Comparison of ENCODE assay signal across 8 mouse cellular contexts in genomic region chr4:34777677-34778527, GRCm38 (mm10). TPM values are rescaled to one million over a fixed set of nuclear protein-coding genes. Genes with fewer than 3 reads are reported as not detected.
DNase-seq lines count a peak whose midpoint lies in the region; ATAC-seq and TF ChIP-seq lines count a peak whose summit lies in the region.

Smim8 (minus strand) TSS chr4:34778423.

- peak; percentile 100 for ATAC-seq in cerebellum, adult (ENCODE audit: insufficient number of reproducible peaks, low FRiP score, low TSS enrichment)
- peak; percentile 96 for ATAC-seq in forebrain, embryonic 14.5 days
- ATAC-seq in neutrophil, adult 5-6 weeks (ENCODE audit: extremely low read depth, insufficient number of reproducible peaks, low FRiP score, poor library complexity, severe bottlenecking), result peak; percentile 98

- intact Hi-C loops in heart, postnatal 25 days (cut with DNase I), result loop anchor here (2.0 to 10.0 kb wide), 4 partner anchors 91 to 447 kb away; partner anchors contain the start of genes C9orf72, Slc35a1 and Zfp292

- no peaks in the 10 kb centered on the region for H3K27me3 ChIP-seq in ES-Bruce4 (ENCODE audit: control insufficient read depth, insufficient read depth, low read length, poor library complexity, severe bottlenecking)
- no peaks in the 10 kb centered on the region for H3K27me3 ChIP-seq in forebrain, embryonic 14.5 days (replicated peaks; ENCODE audit: control insufficient read depth, insufficient read depth, low read length)

- peak within 1 kb of the TSS; percentile 67 for H3K4me2 ChIP-seq in forebrain, embryonic 14.5 days (ENCODE audit: low read length)

- H3K4me1 ChIP-seq in ES-Bruce4 (ENCODE audit: control insufficient read depth, insufficient read depth, low read length), result peaks cover 1% of the 10 kb centered on the region
- H3K4me1 ChIP-seq in forebrain, embryonic 14.5 days (ENCODE audit: control insufficient read depth, insufficient read depth, low read length), result peaks cover 2% of the 10 kb centered on the region; the same call in 1 of the 2 replicates
- H3K4me1 ChIP-seq in lung, adult 2 months (ENCODE audit: control insufficient read depth, insufficient read depth, low read length), result no peaks in the 10 kb centered on the region

- peak within 1 kb of the TSS; percentile 52 for H3K9ac ChIP-seq in ES-Bruce4 (ENCODE audit: low read depth, poor library complexity, severe bottlenecking)
- H3K9ac ChIP-seq in forebrain, embryonic 14.5 days (ENCODE audit: low read length), result peak within 1 kb of the TSS; percentile 70

- peak; percentile 46 for TF ChIP-seq POLR2A in ES-Bruce4 (IDR thresholded peaks at IDR 0.05; ENCODE audit: insufficient read depth, low read length)
- peak; percentile 83; the same call in 1 of the 2 replicates for TF ChIP-seq POLR2A in lung, adult 2 months (IDR thresholded peaks at IDR 0.05; ENCODE audit: borderline replicate concordance, extremely low read depth, low read depth, low read length)

- no peaks in the 10 kb centered on the region for H3K36me3 ChIP-seq in ES-Bruce4 (ENCODE audit: control insufficient read depth, insufficient read depth, low read length, poor library complexity, severe bottlenecking)
- no peaks in the 10 kb centered on the region for H3K36me3 ChIP-seq in forebrain, embryonic 14.5 days (ENCODE audit: control insufficient read depth, insufficient read depth, low read length)

- H3K27ac ChIP-seq in ES-Bruce4 (ENCODE audit: insufficient read depth, low read length), result peak within 1 kb of the TSS; percentile 51; the same call in 1 of the 2 replicates
- peak within 1 kb of the TSS; percentile 58; the same call in 1 of the 2 replicates for H3K27ac ChIP-seq in forebrain, embryonic 14.5 days (ENCODE audit: low read depth, low read length)

- TF ChIP-seq EP300 in ES-Bruce4 (IDR thresholded peaks at IDR 0.05; ENCODE audit: insufficient read depth, low read depth, low read length), result 0 out of 2 replicates have a peak, but pooled peaks have one; percentile 24

- no peaks in the 10 kb centered on the region for H3K9me3 ChIP-seq in ES-Bruce4 (replicated peaks; ENCODE audit: control insufficient read depth, insufficient read depth, low read length, poor library complexity, severe bottlenecking)
- H3K9me3 ChIP-seq in forebrain, embryonic 14.5 days (replicated peaks; ENCODE audit: control insufficient read depth, low read length), result no peaks in the 10 kb centered on the region

- TF ChIP-seq CTCF in ES-Bruce4 (IDR thresholded peaks at IDR 0.05; ENCODE audit: low read depth, low read length), result peak; percentile 72
- TF ChIP-seq CTCF in lung, adult 2 months (IDR thresholded peaks at IDR 0.05; ENCODE audit: insufficient read depth, low read length), result peak; percentile 61

- 5% methylated on average over 40 of the region's 40 CpGs for WGBS in forebrain, embryonic 14.5 days
- 4% methylated on average over 40 of the region's 40 CpGs for WGBS in lung, adult 2 months

- DNase-seq in forebrain, embryonic 14.5 days (ENCODE audit: low spot score), result peak; percentile 94
- DNase-seq in heart, postnatal 25 days (ENCODE audit: low spot score), result peak; percentile 78
- peak; percentile 77 to 92 for DNase-seq in layer of hippocampus, adult 18-20 months (ENCODE audit: low spot score in 2 of 2)
- peak; percentile 90 for DNase-seq in lung, adult 2 months
- peak; percentile 71 to 76 for DNase-seq in thymus, adult 18-20 months

- H3K4me3 ChIP-seq in ES-Bruce4 (ENCODE audit: low read depth, low read length), result peak within 1 kb of the TSS; percentile 88
- H3K4me3 ChIP-seq in forebrain, embryonic 14.5 days (ENCODE audit: low read depth, low read length), result peak within 1 kb of the TSS; percentile 64
- peak within 1 kb of the TSS; percentile 79 for H3K4me3 ChIP-seq in lung, adult 2 months (replicated peaks; ENCODE audit: extremely low read depth, low read depth, low read length)

RNA-seq across cellular contexts. Expression of gene Smim8, which starts in this region (rescaled TPM):
- polyA plus RNA-seq in ES-Bruce4 (2011; ENCODE audit: insufficient read depth, insufficient read length, low read depth, missing spikeins), result 27.5 and 27.8 TPM in 2 replicates
- polyA plus RNA-seq in forebrain, embryonic 14.5 days (2014; fragmentation: Nextera tagmentation; extraction: Ambion mirVana), result 55.0 and 68.2 TPM in 2 replicates
- 10 to 100 TPM; 57.9 to 59.8 TPM for total RNA-seq in heart, postnatal 25 days (2021)
- total RNA-seq in layer of hippocampus, adult 18-20 months (2021), result 10 to 100 TPM; 18.9 to 21.8 TPM
- 1.9 and 3.1 TPM in 2 replicates for polyA plus RNA-seq in lung, adult 2 months (2012; rRNA removed)
- total RNA-seq in neutrophil, adult 5-6 weeks (2017), result 19.6 and 23.7 TPM in 2 replicates

Comparison
In these comparisons a context has a peak if more than half of its experiments do, and no peak if none do; other contexts are left out.
1. Peak in every context shown above with its lines: DNase-seq, ATAC-seq, H3K4me3 ChIP-seq and H3K27ac ChIP-seq.